Mouse (Mus musculus) megakaryocyte-erythroid progenitor cell, adult 5-6 weeks (primary cell): Measurements from ENCODE around the gene B430305J03Rik. TPM values are rescaled to one million over a fixed set of nuclear protein-coding genes. Genes with fewer than 3 reads are reported as not detected.
A peak's percentile ranks its signal among the peaks of the same experiment; 100 is the strongest.

Experiments
- ATAC-seq: replicated peaks from 2 replicates; pipeline ENCODE4 v1.8.0; 2016; ENCODE audit warnings: mild to moderate bottlenecking, inconsistent platforms; ENCODE audit not compliant: severe bottlenecking, poor library complexity, low FRiP score, low TSS enrichment
- total RNA-seq, 2 experiments: library from RNA; stranded (forward) in 1 of 2; stranded (reverse) in 1 of 2; fragments of 200-1000, 215-1000 nt in 1 of 2; fragments of >200 nt in 1 of 2; fragmentation: Nextera tagmentation in 1 of 2; gene quantifications; 2 replicates each; pipeline ENCODE4 v1.2.3; 2014 to 2017

The B430305J03Rik gene
- total RNA-seq (2014; fragmentation: Nextera tagmentation) (0.17 and 0.28 TPM in 2 replicates), total RNA-seq (2017) (0.05 and 0.19 TPM in 2 replicates)

- ATAC-seq: no peak
These were observed at the start of gene B430305J03Rik for GRCm38 (mm10) chr3:61365779-61366373. B430305J03Rik (minus strand) TSS chr3:61365951.

- peak; percentile 95 for ATAC-seq
These were observed 43.9 kb upstream of the B430305J03Rik start for GRCm38 (mm10) chr3:61409683-61410082.

DNA sequence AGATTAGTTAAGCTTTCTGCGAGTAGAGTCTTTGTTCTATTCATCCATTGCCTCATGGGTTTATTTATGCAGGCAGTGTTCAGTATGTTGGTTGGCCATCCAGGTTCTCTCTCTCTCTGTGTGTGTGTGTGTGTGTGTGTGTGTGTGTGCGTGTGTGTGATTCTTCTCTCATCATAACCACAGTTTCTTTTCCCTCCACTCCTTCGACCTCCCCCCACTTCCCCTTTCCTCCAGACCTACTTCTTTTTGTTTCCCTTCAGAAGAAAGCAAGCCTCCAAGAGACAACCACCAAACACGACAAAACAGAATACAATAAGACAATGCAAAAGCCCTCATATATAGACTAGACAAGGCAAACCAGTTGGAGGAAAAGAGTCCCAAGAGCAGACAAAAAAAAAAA lies 41.2 kb upstream of the B430305J03Rik start:
- ATAC-seq: no peak

DNA sequence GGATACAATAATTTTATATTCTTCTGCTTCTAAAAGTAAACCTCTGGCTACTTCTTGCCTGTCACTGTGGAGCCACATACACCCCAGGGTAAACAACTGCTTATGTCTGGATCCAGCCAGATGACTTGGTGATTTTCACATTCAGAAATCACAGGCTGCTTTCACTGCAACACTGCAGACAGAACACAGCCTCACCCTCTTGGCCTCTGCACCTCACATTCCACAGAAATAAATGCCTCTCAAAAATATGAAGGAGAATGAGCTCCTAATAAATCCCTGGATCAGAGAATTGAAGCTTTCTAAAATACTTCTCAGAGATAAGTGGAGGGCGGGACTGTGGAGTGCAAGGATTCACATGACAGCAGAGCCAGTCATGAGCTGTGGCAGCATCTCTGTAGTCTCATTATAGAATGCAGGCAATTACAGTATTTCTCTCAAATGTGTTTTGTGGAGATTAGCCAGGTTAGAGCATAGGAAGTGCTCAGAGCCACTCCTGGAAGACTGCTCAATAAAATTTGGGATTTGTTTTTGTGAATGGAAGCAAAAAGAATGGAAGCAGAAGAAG lies 35.2 kb upstream of the B430305J03Rik start:
- no peak for ATAC-seq

- ATAC-seq: no peak
These were observed 31.0 kb upstream of the B430305J03Rik start for GRCm38 (mm10) chr3:61396728-61397127.

- ATAC-seq: no peak
These were observed 29.6 kb upstream of the B430305J03Rik start for GRCm38 (mm10) chr3:61395382-61395781.

DNA sequence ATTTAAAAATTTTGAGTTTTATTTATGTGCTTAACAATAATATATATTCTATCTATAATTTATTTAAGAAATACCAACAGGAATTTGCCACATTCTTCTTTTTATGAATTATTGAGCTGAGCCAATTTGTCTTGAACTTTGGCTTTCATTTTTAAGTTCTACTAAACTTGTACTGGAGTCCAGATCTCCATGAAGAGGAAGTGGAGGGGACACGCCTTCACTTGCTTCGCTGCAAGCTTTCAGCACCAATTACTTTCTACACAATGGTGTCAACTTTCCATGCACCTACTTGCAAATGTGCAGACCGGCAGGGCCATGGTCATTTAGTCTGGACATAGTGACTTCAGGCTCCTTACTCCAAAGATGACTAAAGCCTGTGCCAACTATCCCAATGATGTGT lies 27.8 kb upstream of the B430305J03Rik start:
- no peak for ATAC-seq

- ATAC-seq: peak; percentile 99
These were observed 27.1 kb upstream of the B430305J03Rik start for GRCm38 (mm10) chr3:61392881-61393280.

GRCm38 (mm10) chr3:61391564-61391963 lies 25.8 kb upstream of the B430305J03Rik start:
- no peak for ATAC-seq

GRCm38 (mm10) chr3:61386368-61386767 lies 20.6 kb upstream of the B430305J03Rik start:
- no peak for ATAC-seq

- ATAC-seq: no peak
These were observed 10.2 kb upstream of the B430305J03Rik start for GRCm38 (mm10) chr3:61376001-61376400.

- ATAC-seq: no peak
These were observed 2.7 kb upstream of the B430305J03Rik start for GRCm38 (mm10) chr3:61368446-61368845.

GRCm38 (mm10) chr3:61364978-61365778 lies 573 bp downstream of the B430305J03Rik start:
- peak; percentile 25; the same call in 1 of the 2 replicates for ATAC-seq

GRCm38 (mm10) chr3:61364661-61364977 lies 1.1 kb downstream of the B430305J03Rik start:
- ATAC-seq: no peak

- ATAC-seq: peak; percentile 64
These were observed 1.6 kb downstream of the B430305J03Rik start for GRCm38 (mm10) chr3:61363989-61364660.

DNA sequence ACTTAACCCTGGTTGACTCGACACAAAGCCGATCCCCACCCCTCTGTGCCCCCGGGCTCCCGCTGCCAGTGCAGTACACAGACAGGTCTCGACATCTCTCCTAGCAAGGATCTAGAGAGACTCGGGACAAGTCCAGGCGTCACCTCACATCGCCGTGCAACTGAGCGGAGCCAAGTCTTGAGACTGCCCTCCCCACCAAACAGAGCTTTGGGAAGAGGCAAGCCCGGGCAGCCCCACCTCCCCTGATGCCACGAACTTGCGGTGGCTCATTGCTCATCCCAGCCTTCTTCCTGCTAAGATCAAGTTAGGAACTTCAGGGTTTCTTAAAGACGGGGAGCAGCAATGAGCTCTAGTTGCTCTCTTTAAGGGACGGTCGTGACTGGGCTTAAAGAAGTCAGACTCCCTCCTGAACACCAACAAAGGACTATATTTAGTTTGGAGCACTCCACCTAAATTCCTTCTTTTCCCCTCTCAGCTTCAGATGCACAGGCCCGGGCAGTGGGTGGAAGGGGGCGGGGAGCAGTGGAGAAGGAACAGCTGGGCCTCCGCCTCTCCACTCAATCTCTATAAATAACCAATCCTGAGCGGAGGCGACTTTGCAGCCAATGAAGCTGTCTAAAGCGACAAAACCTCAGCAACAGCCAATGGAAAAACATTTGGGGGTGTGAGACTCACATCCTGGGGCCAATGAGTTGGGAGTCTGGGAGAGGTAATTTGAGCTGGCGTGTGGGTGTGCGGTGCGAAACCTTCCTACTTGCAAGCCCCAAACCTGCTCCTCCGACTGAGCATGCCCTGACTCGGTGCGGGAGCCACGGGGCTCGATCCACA lies 2.4 kb downstream of the B430305J03Rik start:
- ATAC-seq: peak; percentile 84

GRCm38 (mm10) chr3:61362821-61363160 lies 3.0 kb downstream of the B430305J03Rik start:
- no peak; the same call in 1 of the 2 replicates for ATAC-seq

DNA sequence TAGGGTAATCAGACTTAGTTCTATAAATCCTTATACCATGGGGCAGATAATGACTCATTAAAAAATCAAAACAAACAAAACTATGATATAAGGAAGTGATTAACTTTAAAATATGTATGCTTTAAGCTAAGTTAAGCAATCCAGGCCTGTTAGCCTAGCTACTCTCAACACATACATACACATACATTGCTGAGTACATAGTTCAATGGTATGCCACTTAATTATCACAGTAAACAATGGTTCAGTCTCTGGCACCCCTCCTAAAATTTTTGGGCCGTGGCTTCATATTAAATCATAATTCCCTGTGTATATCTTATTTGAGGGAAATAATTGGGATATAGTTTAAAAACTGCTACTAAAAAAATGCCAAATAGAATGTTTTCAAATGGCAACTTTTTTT lies 4.4 kb downstream of the B430305J03Rik start, which contains the start of gene Rap2b:
Gene Rap2b (plus strand): TSS at position 301 of the 400 bp plus-strand sequence.
- no peak for ATAC-seq

DNA sequence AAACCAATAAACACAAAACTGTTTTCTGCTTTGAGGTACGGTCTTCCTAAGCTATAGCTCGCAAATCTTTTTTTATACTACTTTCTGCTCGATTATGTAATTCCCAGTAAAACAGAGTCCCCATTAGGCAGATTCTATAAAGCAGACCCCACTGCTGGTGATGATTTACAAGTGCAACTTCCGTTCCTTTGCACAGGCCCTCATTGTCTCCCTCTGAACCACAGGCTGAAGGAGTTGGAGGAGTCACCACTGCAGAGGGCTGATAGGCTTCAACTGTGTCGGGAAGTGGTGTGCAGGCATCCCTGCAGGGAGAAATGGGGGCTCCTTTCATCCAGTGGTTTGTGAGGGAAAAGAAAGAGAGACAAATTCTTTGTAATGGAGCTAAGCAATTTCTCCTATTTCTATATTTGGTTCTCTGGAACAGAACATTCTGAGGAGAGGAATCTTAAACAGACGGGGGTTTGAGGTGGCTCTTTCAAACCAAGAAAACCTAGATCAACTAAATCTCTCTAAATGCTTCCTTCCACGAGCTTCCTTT lies 6.9 kb downstream of the B430305J03Rik start:
- ATAC-seq: no peak
